Mouse (Mus musculus) skeletal muscle tissue, postnatal 0 days (tissue): ENCODE measurements around the gene Syap1. TPM values are rescaled to one million over a fixed set of nuclear protein-coding genes. Genes with fewer than 3 reads are reported as not detected.

Experiments used
- microRNA counts: library from miRNA; unstranded; fragments of <30 nt; microRNA quantifications from one replicate; lab custom pipeline; 2015
- microRNA-seq, 2 experiments: library from miRNA; unstranded; fragments of <30 nt; microRNA quantifications; one replicate each; pipeline ENCODE4; 2016
- polyA plus RNA-seq: library from polyadenylated mRNA; unstranded; fragments of >200 nt; fragmentation: Nextera tagmentation; extraction: Ambion mirVana; gene quantifications from 2 replicates; pipeline ENCODE4 v1.2.1, GENCODE M21; 2015

The Syap1 gene
- polyA plus RNA-seq = 38.3 and 49.5 TPM in 2 replicates

DNA sequence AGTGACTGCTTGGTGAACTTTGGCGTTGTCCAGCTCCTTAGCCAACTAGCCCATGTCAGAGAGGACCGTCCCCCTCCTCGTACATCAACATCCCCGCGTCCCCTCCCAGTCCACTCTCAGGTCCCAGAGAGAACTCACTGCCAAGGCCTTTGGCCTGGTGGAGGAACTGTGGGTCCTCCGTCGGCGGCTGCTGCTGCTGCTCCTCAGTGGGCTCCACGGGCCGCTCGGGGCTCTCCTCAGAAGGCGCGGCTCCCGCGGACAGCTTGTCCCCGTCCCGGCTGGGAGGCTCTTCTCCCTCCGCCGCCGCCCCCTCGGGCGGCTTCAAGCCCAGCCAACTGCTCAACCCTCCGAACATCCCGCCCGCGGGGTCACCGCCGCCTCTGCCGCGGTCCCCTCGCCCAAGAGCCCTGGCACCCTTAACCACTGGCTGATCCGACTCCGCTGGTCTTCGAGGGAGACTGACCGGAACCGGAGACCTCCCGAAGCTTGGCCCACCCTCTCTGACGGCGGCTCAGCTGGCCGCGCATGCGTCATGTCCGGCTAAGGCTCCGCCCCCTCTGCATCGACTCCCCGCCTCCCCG is at the start of gene Syap1:
TSS of gene Syap1 (minus strand) at position 517 of the 581 bp plus-strand sequence.

DNA sequence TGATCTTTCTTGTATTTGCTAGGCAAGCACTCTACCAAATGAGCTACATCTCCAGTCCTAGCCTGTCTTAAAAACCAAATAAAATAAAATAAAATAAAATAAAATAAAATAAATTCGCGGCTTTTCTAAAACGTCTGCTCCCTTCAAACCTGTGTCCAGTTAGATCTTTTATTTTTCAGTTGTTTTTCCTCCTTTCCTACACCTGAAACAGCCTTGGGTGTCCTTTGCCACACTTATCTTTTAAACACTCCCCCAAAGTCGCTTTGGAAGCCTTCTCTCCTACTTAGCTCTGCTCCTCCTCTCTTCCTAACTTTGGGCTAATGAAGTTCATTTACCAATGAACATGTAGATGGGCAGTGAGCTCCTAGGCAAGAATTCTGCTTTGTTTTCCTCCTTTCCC is 12.7 kb upstream of the Syap1 start, which contains the start of gene Ctps2:
TSS of gene Ctps2 (plus strand) at position 301 of the 400 bp plus-strand sequence.

DNA sequence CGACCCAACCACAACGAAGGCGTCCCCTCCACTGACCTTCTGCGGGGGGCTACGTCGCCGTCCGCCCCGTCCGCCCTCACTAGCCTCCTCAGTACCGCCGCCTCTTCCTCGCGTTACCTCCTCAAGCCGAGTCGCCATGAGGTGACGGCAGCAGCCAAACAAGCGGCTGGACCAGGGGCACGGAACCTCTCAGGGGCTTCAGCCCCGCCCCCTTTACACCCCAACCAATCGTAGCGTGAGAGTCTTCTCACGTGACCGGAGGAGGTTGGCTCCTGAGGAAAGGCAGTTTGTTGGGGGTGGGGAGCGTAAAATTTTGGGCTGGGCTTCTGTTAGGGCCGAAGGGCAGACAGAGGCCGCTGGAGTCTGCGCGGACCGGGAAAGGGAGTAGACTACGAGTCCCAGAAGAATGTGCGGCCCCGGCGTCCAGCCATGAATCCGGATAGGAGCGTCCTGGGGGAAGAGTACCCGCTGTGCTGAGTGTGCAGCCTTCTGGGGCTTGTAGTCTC is 59.0 kb downstream of the Syap1 start, which contains the start of gene Txlng:
TSS of gene Txlng (minus strand) at position 252 of the 506 bp plus-strand sequence.

MicroRNAs encoded within 50 kb of the gene (microRNA counts, 519-probe panel; counts per million panel counts)
- microRNA mmu-miR-3473 (lab: Ali Mortazavi, UCI) = 296 counts per million, percentile 58 among the panel's probes with 10 or more counts

Small RNAs within 50 kb of the gene (microRNA-seq; reads per million reads assigned to microRNA genes)
- gene Mir3473a = 0 reads per million in 2 experiments

Other genes with a start within 250 kb of the Syap1 start
- 0.83 and 1.2 TPM in 2 replicates for gene Reps2, start 244.8 kb downstream of the Syap1 start, polyA plus RNA-seq
- 271 and 281 TPM in 2 replicates for gene Rbbp7, start 128.0 kb downstream of the Syap1 start, polyA plus RNA-seq
- 8.2 and 10.2 TPM in 2 replicates for gene Txlng, start 59.0 kb downstream of the Syap1 start, polyA plus RNA-seq
- gene Ctps2, start 12.8 kb upstream of the Syap1 start, polyA plus RNA-seq = 25.2 and 37.7 TPM in 2 replicates
- 0.93 TPM in 1 of 2 replicates, not detected in the other for gene S100g, start 76.2 kb upstream of the Syap1 start, polyA plus RNA-seq